Mouse (Mus musculus) T-cell, adult 2 months (primary cell): Measurements from ENCODE around the gene Gm15294.

ENCODE experiments used
- DNase-seq: peaks from one replicate; pipeline ENCODE4 v3.0.0; 2022; ENCODE audit warnings: low spot score

Gene Gm15294

DNA sequence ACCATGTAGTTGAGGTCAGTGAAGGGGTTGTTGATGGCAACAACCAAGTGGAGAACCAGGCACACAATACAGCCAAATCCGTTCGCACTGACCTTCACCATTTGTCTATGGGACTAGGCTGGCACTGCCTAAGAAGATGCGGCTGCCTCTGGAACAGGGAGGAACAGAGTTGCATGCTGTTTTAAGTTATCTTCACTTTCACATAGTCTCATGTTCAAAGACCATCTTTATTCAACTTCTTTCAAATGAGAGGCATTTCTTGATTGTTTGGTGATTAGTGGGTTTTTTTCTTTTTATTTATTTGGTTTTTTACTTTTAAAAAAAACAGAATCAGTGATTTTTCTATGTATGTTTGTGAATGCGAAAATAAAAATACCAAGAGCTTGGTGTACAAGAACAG lies at the start of gene Gm15294:
Gene Gm15294, minus strand, starts transcription at position 101 of the 400 bp plus-strand sequence.
- DNase-seq: no peak

DNA sequence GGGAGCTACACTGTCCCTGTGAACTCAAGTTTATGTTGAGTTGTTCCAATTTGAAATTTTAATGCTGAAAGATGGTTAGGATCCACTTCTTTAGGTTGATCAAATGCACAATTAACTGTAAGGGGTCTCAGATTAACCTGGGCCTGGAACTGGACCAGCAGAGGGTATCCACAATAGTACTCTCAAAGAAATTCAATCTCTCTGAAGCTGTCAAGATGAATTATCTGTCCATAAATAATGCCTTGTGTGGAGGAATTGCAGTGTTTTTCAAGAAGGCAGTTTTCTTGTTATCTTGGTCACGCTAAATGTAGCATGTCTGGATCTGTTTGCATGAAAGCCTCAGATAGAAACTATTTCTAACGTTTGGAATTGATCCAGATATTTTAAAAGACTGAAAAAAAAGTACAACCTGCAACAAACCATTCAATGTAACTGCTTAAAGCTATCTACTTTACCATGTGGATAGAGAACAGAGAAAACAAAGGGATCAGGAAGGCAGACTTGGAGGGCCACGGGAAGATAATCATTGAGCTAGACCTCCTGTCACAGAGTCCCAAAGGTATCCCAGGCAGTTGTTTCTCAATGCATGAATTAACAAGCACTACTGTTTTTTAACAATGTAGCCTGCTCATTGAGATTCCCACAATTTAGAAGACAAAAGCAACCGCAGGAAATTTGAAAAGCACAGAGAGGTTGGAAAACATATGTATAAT lies 9.5 kb upstream of the Gm15294 start:
- no peak for DNase-seq

DNA sequence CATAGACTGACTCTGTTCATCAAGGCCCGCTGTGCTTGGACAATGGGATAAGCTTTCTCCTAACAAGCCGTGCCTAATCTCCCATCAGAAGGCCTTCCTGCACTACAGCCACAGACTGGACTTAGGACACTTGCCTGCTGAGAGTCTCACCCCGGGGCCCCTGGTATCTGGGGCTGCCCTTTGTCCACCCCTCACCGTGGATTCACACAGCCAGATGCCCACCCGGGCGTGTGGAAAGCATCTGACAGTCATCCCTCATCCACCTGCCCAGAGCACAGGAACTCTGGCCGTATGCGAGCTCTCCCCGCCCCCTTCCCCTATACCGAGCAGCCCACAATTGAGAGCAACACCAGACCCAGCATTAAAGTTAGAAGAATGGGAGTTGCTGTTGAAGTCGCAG lies 1.0 kb downstream of the Gm15294 start:
- DNase-seq: no peak

DNA sequence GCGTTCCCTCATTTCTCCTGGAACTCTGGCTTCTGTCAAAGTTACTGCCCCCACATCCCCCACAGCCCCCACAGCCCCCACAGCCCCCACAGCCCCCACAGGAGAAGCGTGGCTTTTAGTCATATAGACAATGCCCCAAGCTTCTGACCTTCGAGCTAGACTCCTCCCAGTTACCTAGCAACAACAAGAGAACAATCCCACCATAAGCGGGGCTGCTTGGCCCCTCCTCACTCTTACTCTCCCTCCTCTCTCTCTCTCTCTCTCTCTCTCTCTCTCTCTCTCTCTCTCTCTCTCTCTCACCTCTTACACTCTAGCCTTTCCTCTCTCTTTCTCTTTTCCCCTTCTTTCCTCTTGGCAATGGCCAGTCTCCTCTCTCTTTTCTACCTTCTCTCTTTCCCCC lies 1.4 kb downstream of the Gm15294 start:
- DNase-seq: no peak

DNA sequence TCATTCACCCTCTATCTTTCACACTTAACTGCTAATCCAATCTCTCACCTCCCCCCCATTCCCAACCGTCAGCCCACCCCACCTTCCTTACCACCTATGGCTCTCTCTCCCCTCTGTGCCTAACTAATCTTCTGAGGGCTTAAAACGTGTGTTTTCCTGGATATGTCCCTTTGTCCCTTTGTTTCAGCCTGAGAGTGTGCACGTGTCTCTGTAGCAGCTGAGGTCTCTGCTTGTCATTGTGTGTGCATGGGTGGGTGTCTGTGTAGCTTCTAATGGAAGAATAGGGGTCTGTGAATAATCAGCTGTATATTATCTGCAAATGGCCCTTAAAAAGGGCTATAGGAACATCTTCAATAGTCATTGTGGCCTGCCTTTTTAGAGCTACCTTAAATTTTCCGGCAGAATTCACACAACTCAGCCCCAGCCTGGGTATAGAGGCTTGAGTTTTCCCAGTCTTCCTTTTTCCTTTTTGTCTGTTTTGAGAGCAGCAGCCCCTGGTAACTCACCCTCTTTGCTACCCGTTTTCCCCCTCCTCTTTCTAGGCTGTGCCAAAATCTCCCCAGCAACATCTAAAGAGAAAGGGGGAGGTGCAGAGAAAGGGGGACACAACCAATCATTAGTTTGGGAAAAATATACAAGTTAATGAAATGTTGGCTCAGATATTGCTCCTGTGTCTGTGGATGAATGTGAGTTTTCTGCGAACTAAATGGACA lies 19.2 kb downstream of the Gm15294 start:
- no peak for DNase-seq
